Mouse (Mus musculus) liver, postnatal 0 days (tissue): ENCODE results near the gene Rin3.

Experiments used
- CTCF ChIP-seq: sonication (generic); IDR thresholded peaks from 2 replicates; pipeline ENCODE4 v1.5.1; 2016; ENCODE audit warnings: antibody characterized with exemption, low read depth
- EP300 ChIP-seq: IDR thresholded peaks from 2 replicates; pipeline ENCODE4 v1.6.1; 2016; ENCODE audit warnings: antibody characterized with exemption, low read depth, mild to moderate bottlenecking

DNA sequence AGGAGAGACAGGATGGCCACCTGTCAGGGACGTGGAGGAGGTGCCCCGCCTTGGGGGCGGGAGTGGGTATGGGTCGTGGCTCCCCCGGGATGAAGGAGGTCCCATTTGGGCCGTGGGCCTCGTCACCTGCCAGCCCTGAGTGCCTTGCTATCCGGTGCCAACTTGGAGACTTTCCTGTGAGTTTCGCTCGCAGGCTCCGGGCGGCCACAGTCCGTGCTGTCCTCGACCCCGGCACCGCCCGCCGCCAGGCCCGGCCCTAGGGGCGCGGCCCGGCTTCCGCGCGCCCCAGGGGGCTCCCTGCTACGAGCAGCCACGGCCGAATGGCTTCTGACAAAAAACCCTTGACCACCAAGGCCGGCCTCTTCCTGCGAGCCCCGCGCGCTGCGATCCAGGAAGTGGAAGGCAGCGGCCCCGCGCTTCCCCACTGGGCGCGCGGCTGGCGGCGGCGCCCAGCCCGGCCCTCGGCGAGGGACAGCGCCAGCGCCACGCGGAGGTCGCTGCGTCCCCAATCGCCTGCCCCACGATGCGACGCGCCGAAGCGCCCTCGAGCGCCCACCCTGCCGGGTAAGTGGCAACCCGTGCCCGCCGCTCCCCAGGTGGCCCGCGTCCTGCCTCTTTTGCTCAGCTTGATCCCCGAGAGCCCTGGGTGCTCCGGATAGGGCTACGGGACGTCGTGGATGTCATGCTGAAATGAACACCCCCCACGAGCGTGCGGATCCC lies at the start of gene Rin3:
- no peak for TF ChIP-seq EP300
- no peak for TF ChIP-seq CTCF
